9 mouse cellular contexts compared by ENCODE assay signal in the genomic region with DNA sequence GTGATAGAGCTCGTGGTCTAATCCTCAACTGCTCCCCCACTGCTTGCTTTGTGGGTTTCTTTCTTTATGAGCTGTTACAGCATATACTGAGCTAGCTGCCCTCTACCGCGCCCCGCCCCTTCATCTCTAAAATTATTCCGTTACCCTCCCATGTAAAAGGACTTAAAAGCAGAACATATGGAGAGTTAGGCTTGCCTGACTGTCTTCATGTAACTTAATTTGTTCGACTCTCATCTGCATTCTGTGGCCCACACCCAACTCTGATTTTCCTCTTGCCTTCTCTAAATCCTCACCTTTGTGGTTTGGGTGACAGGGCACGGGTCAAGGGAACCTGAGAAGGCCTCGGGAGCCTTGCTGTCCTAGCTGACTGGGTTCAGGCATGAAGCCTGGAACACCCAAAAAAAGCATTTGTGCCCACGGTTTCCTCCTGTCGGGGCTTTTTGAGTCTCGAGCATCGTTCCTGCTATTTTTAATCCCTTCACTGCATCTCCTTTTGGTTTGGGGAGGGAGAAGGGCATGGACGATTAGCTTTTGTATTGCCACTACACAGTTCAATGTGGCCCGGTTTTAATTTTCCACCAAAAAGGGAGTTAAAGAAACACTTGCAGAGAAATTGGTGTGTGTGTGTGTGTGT. TPM values are rescaled to one million over a fixed set of nuclear protein-coding genes. Genes with fewer than 3 reads are reported as not detected.
DNase-seq lines count a peak whose midpoint lies in the region; ATAC-seq and TF ChIP-seq lines count a peak whose summit lies in the region.
"Had no signal": no experiment of that assay in that cellular context is flagged by ENCODE, and none has a peak within 500 bp of the region (broad histone marks: within the 10 kb centered on the region; RNA-seq: fewer than 3 reads in every experiment).

No protein-coding gene starts in this region.

- no peak for ATAC-seq in midbrain, embryonic 11.5 days (ENCODE audit: low FRiP score)
- no peak for ATAC-seq in hindbrain, postnatal 0 days
- ATAC-seq in midbrain, postnatal 0 days (ENCODE audit: low FRiP score) = no peak

- no peak overlapping the region for H3K4me3 ChIP-seq in midbrain, embryonic 11.5 days (ENCODE audit: low read depth, low read length)
- H3K4me3 ChIP-seq in midbrain, embryonic 10.5 days = no peak overlapping the region; the same call in 1 of the 2 replicates
- 0 out of 2 replicates have a peak overlapping the region, but pooled peaks have one; percentile 72 for H3K4me3 ChIP-seq in hindbrain, postnatal 0 days (ENCODE audit: low read length)
- H3K4me3 ChIP-seq in midbrain, postnatal 0 days (ENCODE audit: low read depth, low read length) = peak overlapping the region; percentile 8; the same call in 1 of the 2 replicates

- 42% methylated on average over 14 of the region's 14 CpGs for WGBS in midbrain, embryonic 11.5 days
- 50% methylated on average over 14 of the region's 14 CpGs for WGBS in midbrain, embryonic 10.5 days
- 45% methylated on average over 14 of the region's 14 CpGs for WGBS in hindbrain, postnatal 0 days
- WGBS in midbrain, postnatal 0 days = 30% methylated on average over 14 of the region's 14 CpGs

- no peak overlapping the region for H3K4me2 ChIP-seq in midbrain, embryonic 11.5 days
- H3K4me2 ChIP-seq in hindbrain, postnatal 0 days (ENCODE audit: low read depth, low read length) = peak overlapping the region; percentile 69
- peak overlapping the region; percentile 62 for H3K4me2 ChIP-seq in midbrain, postnatal 0 days (ENCODE audit: low read depth, low read length, poor library complexity, severe bottlenecking)

- H3K9me3 ChIP-seq in midbrain, embryonic 11.5 days (ENCODE audit: control insufficient read depth, low read length) = no peaks in the 10 kb centered on the region
- no peaks in the 10 kb centered on the region for H3K9me3 ChIP-seq in midbrain, embryonic 10.5 days (replicated peaks)
- H3K9me3 ChIP-seq in hindbrain, postnatal 0 days (ENCODE audit: low read length) = no peaks in the 10 kb centered on the region
- H3K9me3 ChIP-seq in midbrain, postnatal 0 days (ENCODE audit: low read length) = no peaks in the 10 kb centered on the region
- H3K9me3 ChIP-seq: liver, embryonic 13.5 days had no signal

- no peak for TF ChIP-seq CTCF in hindbrain, postnatal 0 days (IDR thresholded peaks at IDR 0.05; ENCODE audit: low read depth)
- TF ChIP-seq CTCF in midbrain, postnatal 0 days (IDR thresholded peaks at IDR 0.05) = no peak

- DNase-seq in cerebellum, adult 9-10 months = peak; percentile 29
- no peak for DNase-seq in cerebellum, adult 11 months
- DNase-seq in midbrain, embryonic 11.5 days (ENCODE audit: low spot score, missing footprints) = peak; percentile 85
- no peak for DNase-seq in midbrain, embryonic 10.5 days (ENCODE audit: low spot score)
- DNase-seq in hindbrain, postnatal 0 days (ENCODE audit: low spot score) = no peak
- no peak for DNase-seq in midbrain, postnatal 0 days (ENCODE audit: low spot score)
- DNase-seq in urinary bladder, postnatal 14 days (ENCODE audit: low spot score) = no peak
- DNase-seq in gastrocnemius, postnatal 4 days (ENCODE audit: low spot score in 2 of 2) = no peak
- DNase-seq: liver, embryonic 13.5 days had no signal

- H3K36me3 ChIP-seq in midbrain, embryonic 11.5 days (ENCODE audit: control insufficient read depth, insufficient read depth, low read length) = no peaks in the 10 kb centered on the region
- H3K36me3 ChIP-seq in midbrain, embryonic 10.5 days = no peaks in the 10 kb centered on the region
- H3K36me3 ChIP-seq in hindbrain, postnatal 0 days (ENCODE audit: insufficient read depth, low read length) = no peaks in the 10 kb centered on the region
- H3K36me3 ChIP-seq in midbrain, postnatal 0 days (ENCODE audit: insufficient read depth, low read length) = no peaks in the 10 kb centered on the region
- H3K36me3 ChIP-seq: liver, embryonic 13.5 days had no signal

- H3K9ac ChIP-seq in midbrain, embryonic 11.5 days (ENCODE audit: low read length) = no peak overlapping the region
- no peak overlapping the region for H3K9ac ChIP-seq in hindbrain, postnatal 0 days (replicated peaks; ENCODE audit: low read length)
- no peak overlapping the region for H3K9ac ChIP-seq in midbrain, postnatal 0 days (replicated peaks; ENCODE audit: low read length, poor library complexity, severe bottlenecking)

- peaks cover 7% of the 10 kb centered on the region for H3K4me1 ChIP-seq in midbrain, embryonic 11.5 days (ENCODE audit: control insufficient read depth, insufficient read depth, low read length)
- H3K4me1 ChIP-seq in midbrain, embryonic 10.5 days = peaks cover 12% of the 10 kb centered on the region
- no peaks in the 10 kb centered on the region for H3K4me1 ChIP-seq in hindbrain, postnatal 0 days (ENCODE audit: insufficient read depth, low read length)
- peaks cover 6% of the 10 kb centered on the region for H3K4me1 ChIP-seq in midbrain, postnatal 0 days (ENCODE audit: insufficient read depth, low read length)
- H3K4me1 ChIP-seq: liver, embryonic 13.5 days had no signal

- H3K27ac ChIP-seq in midbrain, embryonic 11.5 days (ENCODE audit: low read depth, low read length) = no peak overlapping the region
- H3K27ac ChIP-seq in midbrain, embryonic 10.5 days (replicated peaks) = no peak overlapping the region
- H3K27ac ChIP-seq in hindbrain, postnatal 0 days = peak overlapping the region; percentile 76; the same call in 1 of the 2 replicates
- H3K27ac ChIP-seq in midbrain, postnatal 0 days (ENCODE audit: low read depth, low read length) = peak overlapping the region; percentile 87

- H3K27me3 ChIP-seq in midbrain, embryonic 11.5 days (ENCODE audit: control insufficient read depth, insufficient read depth, low read length) = peaks cover 2% of the 10 kb centered on the region; the same call in 1 of the 2 replicates
- peaks cover 23% of the 10 kb centered on the region for H3K27me3 ChIP-seq in midbrain, embryonic 10.5 days (ENCODE audit: low read depth, poor library complexity, severe bottlenecking)
- H3K27me3 ChIP-seq in hindbrain, postnatal 0 days (ENCODE audit: insufficient read depth, low read length) = no peaks in the 10 kb centered on the region
- H3K27me3 ChIP-seq in midbrain, postnatal 0 days (ENCODE audit: insufficient read depth, low read length) = no peaks in the 10 kb centered on the region
- H3K27me3 ChIP-seq: liver, embryonic 13.5 days had no signal

RNA-seq across cellular contexts. Expression of gene Slc16a7, which starts 1.4 kb away (rescaled TPM):
- 2.2 and 2.6 TPM in 2 replicates for polyA plus RNA-seq in midbrain, embryonic 11.5 days (2014; fragmentation: Nextera tagmentation; extraction: Ambion mirVana)
- 3.0 TPM in 2 replicates for polyA plus RNA-seq in midbrain, embryonic 10.5 days (2016; fragmentation: Nextera tagmentation; extraction: Ambion mirVana)
- total RNA-seq in hindbrain, postnatal 0 days (2014; rRNA removed) = 13.1 and 90.8 TPM in 2 replicates
- polyA plus RNA-seq in hindbrain, postnatal 0 days (2015; fragmentation: Nextera tagmentation; extraction: Ambion mirVana) = 6.8 and 7.6 TPM in 2 replicates
- total RNA-seq in midbrain, postnatal 0 days (2014; rRNA removed) = 17.4 and 19.6 TPM in 2 replicates
- 5.9 and 9.1 TPM in 2 replicates for polyA plus RNA-seq in midbrain, postnatal 0 days (2015; fragmentation: Nextera tagmentation; extraction: Ambion mirVana)
- 1 to 10 TPM; 3.1 to 4.9 TPM for total RNA-seq in gastrocnemius, postnatal 4 days (2021)

Comparison
In these comparisons a context has a peak if more than half of its experiments do, and no peak if none do; other contexts are left out.
1. DNase-seq: peak in cerebellum, adult 9-10 months (single experiment) and midbrain, embryonic 11.5 days (single experiment); none in cerebellum, adult 11 months (single experiment), midbrain, embryonic 10.5 days (single experiment), hindbrain, postnatal 0 days (single experiment), midbrain, postnatal 0 days (single experiment), urinary bladder, postnatal 14 days (single experiment) and gastrocnemius, postnatal 4 days (0 of 2).
2. H3K27ac ChIP-seq: peak in hindbrain, postnatal 0 days (single experiment) and midbrain, postnatal 0 days (single experiment); none in midbrain, embryonic 11.5 days (single experiment) and midbrain, embryonic 10.5 days (single experiment).
3. H3K4me3 ChIP-seq: peak in hindbrain, postnatal 0 days (single experiment) and midbrain, postnatal 0 days (single experiment); none in midbrain, embryonic 11.5 days (single experiment) and midbrain, embryonic 10.5 days (single experiment).